ENCODE assay signal across 9 mouse cellular contexts in genomic region chr11:29714789-29715188, GRCm38 (mm10). TPM values are rescaled to one million over a fixed set of nuclear protein-coding genes. Genes with fewer than 3 reads are reported as not detected.
A peak's percentile ranks its signal among the peaks of the same experiment; 100 is the strongest.
DNase-seq lines count a peak whose midpoint lies in the region; ATAC-seq and TF ChIP-seq lines count a peak whose summit lies in the region.
"Had no signal": no experiment of that assay in that cellular context is flagged by ENCODE, and none has a peak within 500 bp of the region (broad histone marks: within the 10 kb centered on the region; RNA-seq: fewer than 3 reads in every experiment).

No protein-coding gene starts in this region.

- 84% methylated on average over 2 of the region's 2 CpGs for WGBS in heart, adult 2 months
- WGBS in heart, embryonic 11.5 days (ENCODE audit: insufficient replicate concordance) = 90% methylated on average over 2 of the region's 2 CpGs
- WGBS in lung, adult 2 months = 77% methylated on average over 2 of the region's 2 CpGs
- WGBS in intestine, embryonic 16.5 days = 96% methylated on average over 2 of the region's 2 CpGs

- peaks cover 1% of the 10 kb centered on the region for H3K79me2 ChIP-seq in heart, adult 2 months (replicated peaks; ENCODE audit: control insufficient read depth, insufficient read depth, low read length)

- H3K36me3 ChIP-seq in heart, adult 2 months (ENCODE audit: control insufficient read depth, insufficient read depth, low read length) = peaks cover 5% of the 10 kb centered on the region; the same call in 1 of the 2 replicates
- no peaks in the 10 kb centered on the region; the same call in 1 of the 2 replicates for H3K36me3 ChIP-seq in heart, embryonic 11.5 days (ENCODE audit: control insufficient read depth, insufficient read depth, low read length)
- H3K36me3 ChIP-seq in intestine, embryonic 16.5 days (ENCODE audit: control insufficient read depth, insufficient read depth, low read length) = no peaks in the 10 kb centered on the region
- H3K36me3 ChIP-seq: liver, embryonic 15.5 days had no signal

- H3K4me3 ChIP-seq in heart, adult 2 months = no peak overlapping the region
- no peak overlapping the region for H3K4me3 ChIP-seq in heart, embryonic 11.5 days (ENCODE audit: low read depth, low read length)
- no peak overlapping the region for H3K4me3 ChIP-seq in lung, adult 2 months (replicated peaks; ENCODE audit: extremely low read depth, low read depth, low read length)
- no peak overlapping the region for H3K4me3 ChIP-seq in intestine, embryonic 16.5 days (ENCODE audit: low read length)
- H3K4me3 ChIP-seq: liver, embryonic 15.5 days had no signal

- intact Hi-C loops in heart, adult 2 months (cut with DNase I) = loop anchor here (2.0 to 10.0 kb wide), 3 partner anchors 137 to 940 kb away; no protein-coding TSS in a partner anchor

- no peak for ATAC-seq in heart, embryonic 11.5 days (replicated peaks; ENCODE audit: insufficient number of reproducible peaks, low FRiP score, low TSS enrichment)
- ATAC-seq in megakaryocyte-erythroid progenitor cell, adult 5-6 weeks (replicated peaks; ENCODE audit: low FRiP score, low TSS enrichment, poor library complexity, severe bottlenecking) = peak; percentile 71
- no peak for ATAC-seq in intestine, embryonic 16.5 days

- H3K27me3 ChIP-seq in heart, adult 2 months (ENCODE audit: control insufficient read depth, insufficient read depth, low read length) = no peaks in the 10 kb centered on the region
- H3K27me3 ChIP-seq in heart, embryonic 11.5 days (ENCODE audit: control insufficient read depth, insufficient read depth, low read length) = no peaks in the 10 kb centered on the region
- H3K27me3 ChIP-seq in intestine, embryonic 16.5 days (replicated peaks; ENCODE audit: control insufficient read depth, insufficient read depth, low read length) = no peaks in the 10 kb centered on the region
- H3K27me3 ChIP-seq: liver, embryonic 15.5 days had no signal

- peak; percentile 75 for TF ChIP-seq CTCF in heart, adult 2 months (IDR thresholded peaks at IDR 0.05)
- TF ChIP-seq CTCF in lung, adult 2 months (IDR thresholded peaks at IDR 0.05; ENCODE audit: insufficient read depth, low read length) = peak; percentile 13; the same call in 1 of the 2 replicates

- no peaks in the 10 kb centered on the region for H3K9me3 ChIP-seq in heart, embryonic 11.5 days (replicated peaks; ENCODE audit: control insufficient read depth, low read length)
- no peaks in the 10 kb centered on the region for H3K9me3 ChIP-seq in intestine, embryonic 16.5 days (ENCODE audit: control insufficient read depth, low read length)
- H3K9me3 ChIP-seq: liver, embryonic 15.5 days had no signal

- TF ChIP-seq POLR2A in heart, adult 2 months (IDR thresholded peaks at IDR 0.05; ENCODE audit: insufficient read depth, low read depth, low read length) = no peak
- no peak for TF ChIP-seq POLR2A in lung, adult 2 months (IDR thresholded peaks at IDR 0.05; ENCODE audit: borderline replicate concordance, extremely low read depth, low read depth, low read length)

- H3K9ac ChIP-seq in heart, adult 2 months (ENCODE audit: low read depth, low read length) = no peak overlapping the region
- no peak overlapping the region for H3K9ac ChIP-seq in heart, embryonic 11.5 days (ENCODE audit: low read depth, low read length)
- H3K9ac ChIP-seq in intestine, embryonic 16.5 days (ENCODE audit: low read depth, low read length) = no peak overlapping the region
- H3K9ac ChIP-seq: liver, embryonic 15.5 days had no signal

- DNase-seq in heart, adult 2 months = no peak
- DNase-seq in lung, adult 2 months = no peak
- no peak for DNase-seq in lung, postnatal 4 days
- DNase-seq in R1 (ENCODE audit: low read depth, low spot score) = peak; percentile 41
- DNase-seq in right cerebral cortex, postnatal 4 days = no peak

- H3K27ac ChIP-seq in heart, adult 2 months = no peak overlapping the region
- no peak overlapping the region for H3K27ac ChIP-seq in heart, embryonic 11.5 days (ENCODE audit: low read depth, low read length)
- no peak overlapping the region for H3K27ac ChIP-seq in intestine, embryonic 16.5 days (ENCODE audit: low read length)
- H3K27ac ChIP-seq: liver, embryonic 15.5 days had no signal

- H3K4me1 ChIP-seq in heart, adult 2 months (ENCODE audit: control insufficient read depth, insufficient read depth, low read length) = peaks cover 3% of the 10 kb centered on the region
- H3K4me1 ChIP-seq in heart, embryonic 11.5 days (ENCODE audit: control insufficient read depth, insufficient read depth, low read length) = no peaks in the 10 kb centered on the region
- H3K4me1 ChIP-seq in lung, adult 2 months (ENCODE audit: control insufficient read depth, insufficient read depth, low read length) = peaks cover 5% of the 10 kb centered on the region
- peaks cover 2% of the 10 kb centered on the region; the same call in 1 of the 2 replicates for H3K4me1 ChIP-seq in intestine, embryonic 16.5 days (ENCODE audit: control insufficient read depth, insufficient read depth, low read length)

- H3K4me2 ChIP-seq in heart, embryonic 11.5 days = no peak overlapping the region
- no peak overlapping the region for H3K4me2 ChIP-seq in intestine, embryonic 16.5 days (ENCODE audit: low read depth, low read length)
- H3K4me2 ChIP-seq: liver, embryonic 15.5 days had no signal

- TF ChIP-seq EP300 in heart, adult 2 months (IDR thresholded peaks at IDR 0.05; ENCODE audit: insufficient read depth, low read depth, low read length) = no peak

RNA-seq across cellular contexts. Expression of gene Rtn4, which starts 22.0 kb away (rescaled TPM):
- total RNA-seq in heart, adult 2 months (2021) = 10 to 100 TPM; 82.5 to 85.3 TPM
- polyA plus RNA-seq in heart, adult 2 months (2012; rRNA removed) = 31.1 and 51.5 TPM in 2 replicates
- 48.5 and 54.2 TPM in 2 replicates for polyA plus RNA-seq in heart, embryonic 11.5 days (2014; fragmentation: Nextera tagmentation; extraction: Ambion mirVana)
- 108 and 133 TPM in 2 replicates for polyA plus RNA-seq in lung, adult 2 months (2012; rRNA removed)
- total RNA-seq in megakaryocyte-erythroid progenitor cell, adult 5-6 weeks (2014; fragmentation: Nextera tagmentation) = 40.9 and 53.2 TPM in 2 replicates
- total RNA-seq in megakaryocyte-erythroid progenitor cell, adult 5-6 weeks (2017) = 55.1 and 85.9 TPM in 2 replicates
- 32.3 and 39.5 TPM in 2 replicates for polyA plus RNA-seq in intestine, embryonic 16.5 days (2015; fragmentation: Nextera tagmentation; extraction: Ambion mirVana)
